Mouse (Mus musculus): ENCODE measurements at regions not wholly inside any gene's neighbourhood (a gene's known extent, or its start where the extent isn't known, plus 50 kb on each side); places are given as distances from the start of the nearest gene placed in this dataset.
A peak's percentile ranks its signal among the peaks of the same experiment; 100 is the strongest.

GRCm38 (mm10) chr12:90469754-90470153 lies 268.5 kb downstream of the Dio2 start:
- Histone ChIP-seq H3K27ac (no peak overlapping the region), H3K4me3 (no peak overlapping the region)
- TF ChIP-seq CTCF (conservative IDR thresholded peaks at IDR 0.05), result no peak
- DNase-seq (ENCODE audit: low spot score in 2 of 2), result no peak

DNA sequence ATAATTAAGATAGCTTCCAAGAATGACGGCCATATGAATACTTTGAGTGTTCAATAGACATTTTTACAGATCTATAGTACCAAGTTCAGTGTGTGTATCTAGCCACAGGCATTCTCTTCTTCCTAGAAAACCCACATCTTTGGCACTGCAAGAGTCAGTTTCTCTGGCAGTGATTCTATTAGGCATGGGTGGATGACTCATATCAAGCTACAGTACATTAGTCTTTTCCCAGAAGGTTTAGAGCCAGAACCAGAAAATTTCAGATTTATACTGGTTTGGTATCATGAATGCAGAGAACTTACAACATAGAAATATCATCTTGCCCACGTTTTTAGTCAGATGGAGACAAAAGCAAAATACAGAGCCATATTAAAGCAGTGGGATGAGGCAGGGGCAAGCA lies 278.1 kb downstream of the Dio2 start:
- DNase-seq (ENCODE audit: low spot score in 2 of 2), result peak in 1 of 2 experiments; percentile 18
- Histone ChIP-seq H3K4me3 (no peak overlapping the region), H3K27ac (0 out of 2 replicates have a peak overlapping the region, but pooled peaks have one; percentile 18)
- no peak for TF ChIP-seq CTCF (conservative IDR thresholded peaks at IDR 0.05)

- no peak for DNase-seq (ENCODE audit: low spot score in 2 of 2)
- H3K4me3 ChIP-seq, result no peak overlapping the region
- H3K27ac ChIP-seq, result no peak overlapping the region
- TF ChIP-seq CTCF (conservative IDR thresholded peaks at IDR 0.05), result no peak
These were observed 297.6 kb downstream of the Dio2 start for GRCm38 (mm10) chr12:90440672-90441071.

GRCm38 (mm10) chr12:90425276-90426063 lies 312.8 kb downstream of the Dio2 start:
- peak overlapping the region; percentile 36; the same call in 1 of the 2 replicates for H3K27ac ChIP-seq
- DNase-seq (ENCODE audit: low spot score in 2 of 2), result peak; percentile 36 to 37
- H3K4me3 ChIP-seq, result no peak overlapping the region
- no peak for TF ChIP-seq CTCF (conservative IDR thresholded peaks at IDR 0.05)

DNA sequence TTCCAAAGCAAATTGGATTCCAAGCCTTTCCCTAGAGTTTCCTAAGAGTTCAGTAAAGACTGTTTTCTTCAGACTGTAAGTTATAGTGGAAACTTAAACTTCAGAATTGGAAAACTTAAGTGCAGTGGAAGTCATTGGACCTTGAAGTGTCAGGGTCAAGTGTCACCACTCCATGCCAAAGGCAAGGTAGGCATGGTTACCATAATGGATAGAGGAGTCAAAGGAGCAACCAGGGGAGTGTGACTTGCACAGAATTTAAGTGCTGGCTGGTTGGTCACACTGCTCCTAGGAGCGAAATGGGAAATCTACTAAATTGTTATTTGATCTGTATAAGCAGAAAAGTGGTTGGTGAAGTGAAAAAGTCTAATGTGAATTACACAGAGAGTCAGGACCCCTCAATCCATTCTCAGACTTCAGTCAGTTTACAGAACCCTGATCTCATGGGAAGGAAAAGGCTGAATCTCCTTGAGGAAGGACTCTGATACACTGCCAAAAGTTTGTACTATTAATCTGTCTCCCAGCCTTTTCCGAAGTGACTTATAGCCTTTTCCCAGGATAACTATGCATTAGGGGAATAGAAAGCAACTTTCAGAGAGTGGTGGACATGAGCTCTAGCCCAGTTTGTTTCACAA lies 320.5 kb downstream of the Dio2 start:
- DNase-seq (ENCODE audit: low spot score in 2 of 2), result no peak
- H3K27ac ChIP-seq, result no peak overlapping the region
- TF ChIP-seq CTCF (conservative IDR thresholded peaks at IDR 0.05), result no peak
- H3K4me3 ChIP-seq, result no peak overlapping the region

- DNase-seq (ENCODE audit: low spot score in 2 of 2), result no peak
- H3K27ac ChIP-seq, result no peak overlapping the region
These were observed 329.5 kb downstream of the Dio2 start for GRCm38 (mm10) chr12:90408716-90409115.

GRCm38 (mm10) chr12:90398564-90398963 lies 339.7 kb downstream of the Dio2 start:
- Histone ChIP-seq H3K4me3 (no peak overlapping the region), H3K27ac (no peak overlapping the region)
- peak; percentile 77 for TF ChIP-seq CTCF (conservative IDR thresholded peaks at IDR 0.05)
- DNase-seq (ENCODE audit: low spot score in 2 of 2), result peak in 1 of 2 experiments; percentile 31

More at GRCm38 (mm10) chr12:90408716-90409115, 329.5 kb downstream of the Dio2 start:
- H3K4me3 ChIP-seq, result no peak overlapping the region
- no peak for TF ChIP-seq CTCF (conservative IDR thresholded peaks at IDR 0.05)

Measured in layer of hippocampus, adult 2 months (tissue).